Mouse (Mus musculus): ENCODE measurements at regions not wholly inside any gene's neighbourhood (a gene's known extent, or its start where the extent isn't known, plus 50 kb on each side); places are given as distances from the start of the nearest gene placed in this dataset.

- Histone ChIP-seq H3K27ac (ENCODE audit: low read length) (peak overlapping the region; percentile 83), H3K4me3 (ENCODE audit: low read depth, low read length) (no peak overlapping the region), H3K9me3 (replicated peaks; ENCODE audit: control insufficient read depth, low read length, poor library complexity, severe bottlenecking) (no peaks in the 10 kb centered on the region), H3K4me2 (ENCODE audit: low read length) (no peak overlapping the region), H3K4me1 (ENCODE audit: control insufficient read depth, insufficient read depth, low read length) (peaks cover 21% of the 10 kb centered on the region), H3K27me3 (ENCODE audit: control insufficient read depth, insufficient read depth, low read depth, low read length) (no peaks in the 10 kb centered on the region), H3K36me3 (ENCODE audit: control insufficient read depth, insufficient read depth, low read length) (no peaks in the 10 kb centered on the region), H3K9ac (ENCODE audit: low read depth, low read length) (peak overlapping the region; percentile 18; the same call in 1 of the 2 replicates)
- 28% methylated on average over 8 of the region's 8 CpGs for WGBS
- peak; percentile 15 for ATAC-seq
Observed at GRCm38 (mm10) chr6:89013690-89014061, 111.6 kb downstream of the Tpra1 start.

GRCm38 (mm10) chr6:89024101-89024650 is 122.1 kb downstream of the Tpra1 start:
- Histone ChIP-seq H3K4me3 (ENCODE audit: low read depth, low read length) (no peak overlapping the region), H3K27me3 (ENCODE audit: control insufficient read depth, insufficient read depth, low read depth, low read length) (no peaks in the 10 kb centered on the region), H3K36me3 (ENCODE audit: control insufficient read depth, insufficient read depth, low read length) (no peaks in the 10 kb centered on the region), H3K4me1 (ENCODE audit: control insufficient read depth, insufficient read depth, low read length) (no peaks in the 10 kb centered on the region), H3K27ac (ENCODE audit: low read length) (no peak overlapping the region), H3K9ac (ENCODE audit: low read depth, low read length) (no peak overlapping the region), H3K9me3 (replicated peaks; ENCODE audit: control insufficient read depth, low read length, poor library complexity, severe bottlenecking) (no peaks in the 10 kb centered on the region), H3K4me2 (ENCODE audit: low read length) (no peak overlapping the region)
- 21% methylated on average over 11 of the region's 11 CpGs for WGBS
- ATAC-seq = peak; percentile 41

- no peak overlapping the region for H3K9ac ChIP-seq (ENCODE audit: low read depth, low read length)
- no peaks in the 10 kb centered on the region for H3K36me3 ChIP-seq (ENCODE audit: control insufficient read depth, insufficient read depth, low read length)
- WGBS = 51% methylated on average over 5 of the region's 5 CpGs
- H3K9me3 ChIP-seq (replicated peaks; ENCODE audit: control insufficient read depth, low read length, poor library complexity, severe bottlenecking) = no peaks in the 10 kb centered on the region
- no peak overlapping the region for H3K4me3 ChIP-seq (ENCODE audit: low read depth, low read length)
- ATAC-seq = no peak
- peaks cover 30% of the 10 kb centered on the region for H3K4me1 ChIP-seq (ENCODE audit: control insufficient read depth, insufficient read depth, low read length)
- peak overlapping the region; percentile 94 for H3K27ac ChIP-seq (ENCODE audit: low read length)
- no peaks in the 10 kb centered on the region for H3K27me3 ChIP-seq (ENCODE audit: control insufficient read depth, insufficient read depth, low read depth, low read length)
- H3K4me2 ChIP-seq (ENCODE audit: low read length) = no peak overlapping the region
Observed at GRCm38 (mm10) chr6:89033433-89034298, 131.6 kb downstream of the Tpra1 start.

GRCm38 (mm10) chr6:89034455-89034854 is 132.4 kb downstream of the Tpra1 start:
- peak overlapping the region; percentile 94 for H3K27ac ChIP-seq (ENCODE audit: low read length)
- 44% methylated on average over 3 of the region's 3 CpGs for WGBS
- H3K9me3 ChIP-seq (replicated peaks; ENCODE audit: control insufficient read depth, low read length, poor library complexity, severe bottlenecking) = no peaks in the 10 kb centered on the region
- H3K9ac ChIP-seq (ENCODE audit: low read depth, low read length) = peak overlapping the region; percentile 44; the same call in 1 of the 2 replicates
- no peak for ATAC-seq
- peaks cover 30% of the 10 kb centered on the region for H3K4me1 ChIP-seq (ENCODE audit: control insufficient read depth, insufficient read depth, low read length)
- H3K36me3 ChIP-seq (ENCODE audit: control insufficient read depth, insufficient read depth, low read length) = no peaks in the 10 kb centered on the region
- H3K4me2 ChIP-seq (ENCODE audit: low read length) = no peak overlapping the region
- H3K27me3 ChIP-seq (ENCODE audit: control insufficient read depth, insufficient read depth, low read depth, low read length) = no peaks in the 10 kb centered on the region
- no peak overlapping the region for H3K4me3 ChIP-seq (ENCODE audit: low read depth, low read length)

GRCm38 (mm10) chr6:89035061-89035835 is 133.2 kb downstream of the Tpra1 start:
- peak overlapping the region; percentile 54; the same call in 1 of the 2 replicates for H3K9ac ChIP-seq (ENCODE audit: low read depth, low read length)
- no peaks in the 10 kb centered on the region for H3K27me3 ChIP-seq (ENCODE audit: control insufficient read depth, insufficient read depth, low read depth, low read length)
- H3K9me3 ChIP-seq (replicated peaks; ENCODE audit: control insufficient read depth, low read length, poor library complexity, severe bottlenecking) = no peaks in the 10 kb centered on the region
- no peak overlapping the region for H3K4me3 ChIP-seq (ENCODE audit: low read depth, low read length)
- peak overlapping the region; percentile 94 for H3K27ac ChIP-seq (ENCODE audit: low read length)
- H3K4me1 ChIP-seq (ENCODE audit: control insufficient read depth, insufficient read depth, low read length) = peaks cover 30% of the 10 kb centered on the region
- peak overlapping the region; percentile 44 for H3K4me2 ChIP-seq (ENCODE audit: low read length)
- peak; percentile 88 for ATAC-seq
- no peaks in the 10 kb centered on the region for H3K36me3 ChIP-seq (ENCODE audit: control insufficient read depth, insufficient read depth, low read length)
- 19% methylated on average over 13 of the region's 13 CpGs for WGBS

- Histone ChIP-seq H3K9me3 (replicated peaks; ENCODE audit: control insufficient read depth, low read length, poor library complexity, severe bottlenecking) (no peaks in the 10 kb centered on the region), H3K4me1 (ENCODE audit: control insufficient read depth, insufficient read depth, low read length) (peaks cover 30% of the 10 kb centered on the region), H3K27me3 (ENCODE audit: control insufficient read depth, insufficient read depth, low read depth, low read length) (no peaks in the 10 kb centered on the region), H3K27ac (ENCODE audit: low read length) (peak overlapping the region; percentile 94), H3K9ac (ENCODE audit: low read depth, low read length) (peak overlapping the region; percentile 44), H3K4me3 (ENCODE audit: low read depth, low read length) (no peak overlapping the region), H3K4me2 (ENCODE audit: low read length) (peak overlapping the region; percentile 44), H3K36me3 (ENCODE audit: control insufficient read depth, insufficient read depth, low read length) (no peaks in the 10 kb centered on the region)
- 18% methylated on average over 4 of the region's 4 CpGs for WGBS
- ATAC-seq = peak; percentile 66
Observed at GRCm38 (mm10) chr6:89035836-89036156, 133.7 kb downstream of the Tpra1 start.

- 59% methylated on average over 2 of the region's 2 CpGs for WGBS
- Histone ChIP-seq H3K4me1 (ENCODE audit: control insufficient read depth, insufficient read depth, low read length) (peaks cover 30% of the 10 kb centered on the region), H3K9me3 (replicated peaks; ENCODE audit: control insufficient read depth, low read length, poor library complexity, severe bottlenecking) (no peaks in the 10 kb centered on the region), H3K36me3 (ENCODE audit: control insufficient read depth, insufficient read depth, low read length) (no peaks in the 10 kb centered on the region), H3K9ac (ENCODE audit: low read depth, low read length) (no peak overlapping the region), H3K4me3 (ENCODE audit: low read depth, low read length) (no peak overlapping the region), H3K4me2 (ENCODE audit: low read length) (no peak overlapping the region), H3K27ac (ENCODE audit: low read length) (no peak overlapping the region), H3K27me3 (ENCODE audit: control insufficient read depth, insufficient read depth, low read depth, low read length) (no peaks in the 10 kb centered on the region)
- no peak for ATAC-seq
Observed at GRCm38 (mm10) chr6:89037392-89037791, 135.3 kb downstream of the Tpra1 start.

GRCm38 (mm10) chr6:89037901-89038300 is 135.8 kb downstream of the Tpra1 start:
- H3K27ac ChIP-seq (ENCODE audit: low read length) = no peak overlapping the region
- peaks cover 30% of the 10 kb centered on the region for H3K4me1 ChIP-seq (ENCODE audit: control insufficient read depth, insufficient read depth, low read length)
- ATAC-seq = no peak
- H3K4me2 ChIP-seq (ENCODE audit: low read length) = no peak overlapping the region
- no peaks in the 10 kb centered on the region for H3K9me3 ChIP-seq (replicated peaks; ENCODE audit: control insufficient read depth, low read length, poor library complexity, severe bottlenecking)
- no peak overlapping the region for H3K4me3 ChIP-seq (ENCODE audit: low read depth, low read length)
- H3K27me3 ChIP-seq (ENCODE audit: control insufficient read depth, insufficient read depth, low read depth, low read length) = no peaks in the 10 kb centered on the region
- WGBS = 69% methylated on average over 7 of the region's 7 CpGs
- no peak overlapping the region for H3K9ac ChIP-seq (ENCODE audit: low read depth, low read length)
- no peaks in the 10 kb centered on the region for H3K36me3 ChIP-seq (ENCODE audit: control insufficient read depth, insufficient read depth, low read length)

- no peaks in the 10 kb centered on the region for H3K36me3 ChIP-seq (ENCODE audit: control insufficient read depth, insufficient read depth, low read length)
- no peak overlapping the region for H3K4me3 ChIP-seq (ENCODE audit: low read depth, low read length)
- H3K9ac ChIP-seq (ENCODE audit: low read depth, low read length) = no peak overlapping the region
- H3K4me1 ChIP-seq (ENCODE audit: control insufficient read depth, insufficient read depth, low read length) = peaks cover 7% of the 10 kb centered on the region
- H3K9me3 ChIP-seq (replicated peaks; ENCODE audit: control insufficient read depth, low read length, poor library complexity, severe bottlenecking) = no peaks in the 10 kb centered on the region
- ATAC-seq = no peak
- H3K27me3 ChIP-seq (ENCODE audit: control insufficient read depth, insufficient read depth, low read depth, low read length) = no peaks in the 10 kb centered on the region
- 93% methylated on average over 4 of the region's 4 CpGs for WGBS
- no peak overlapping the region for H3K4me2 ChIP-seq (ENCODE audit: low read length)
- H3K27ac ChIP-seq (ENCODE audit: low read length) = no peak overlapping the region
Observed at GRCm38 (mm10) chr6:89040919-89041318, 138.9 kb downstream of the Tpra1 start.

All from midbrain, embryonic 16.5 days (tissue).